Mouse (Mus musculus) adrenal gland, adult 18-20 months (tissue): ENCODE measurements at regions not wholly inside any gene's neighbourhood (a gene's known extent, or its start where the extent isn't known, plus 50 kb on each side); places are given as distances from the start of the nearest gene placed in this dataset.

Experiments
- DNase-seq, 2 experiments: peaks; one replicate each; pipeline ENCODE4 v3.0.0; 2021 to 2022; ENCODE audit warnings: low spot score in 2 of 2

- no peak for DNase-seq
Observed at GRCm38 (mm10) chr1:92286013-92286965, 90.8 kb upstream of the Hdac4 start.

DNA sequence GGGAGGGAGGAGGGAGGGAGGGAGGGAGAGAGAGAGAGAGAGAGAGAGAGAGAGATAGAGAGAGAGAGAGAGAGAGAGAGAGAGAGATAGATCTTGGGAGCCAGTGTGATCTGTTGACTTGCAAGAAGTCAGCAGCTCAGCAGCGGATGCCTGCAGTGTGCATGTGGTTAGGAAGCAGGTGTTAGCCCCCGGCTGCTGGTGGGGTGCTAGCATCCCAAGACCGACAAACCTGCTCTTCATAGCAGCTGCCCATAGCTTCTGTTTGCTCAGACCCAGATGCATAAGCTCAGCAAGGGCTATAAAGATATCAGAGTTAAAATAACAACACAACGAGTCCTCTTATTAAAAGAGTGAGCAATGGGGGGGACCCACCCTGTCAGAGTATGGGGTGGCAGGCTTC lies 88.7 kb upstream of the Hdac4 start:
- DNase-seq: no peak

DNA sequence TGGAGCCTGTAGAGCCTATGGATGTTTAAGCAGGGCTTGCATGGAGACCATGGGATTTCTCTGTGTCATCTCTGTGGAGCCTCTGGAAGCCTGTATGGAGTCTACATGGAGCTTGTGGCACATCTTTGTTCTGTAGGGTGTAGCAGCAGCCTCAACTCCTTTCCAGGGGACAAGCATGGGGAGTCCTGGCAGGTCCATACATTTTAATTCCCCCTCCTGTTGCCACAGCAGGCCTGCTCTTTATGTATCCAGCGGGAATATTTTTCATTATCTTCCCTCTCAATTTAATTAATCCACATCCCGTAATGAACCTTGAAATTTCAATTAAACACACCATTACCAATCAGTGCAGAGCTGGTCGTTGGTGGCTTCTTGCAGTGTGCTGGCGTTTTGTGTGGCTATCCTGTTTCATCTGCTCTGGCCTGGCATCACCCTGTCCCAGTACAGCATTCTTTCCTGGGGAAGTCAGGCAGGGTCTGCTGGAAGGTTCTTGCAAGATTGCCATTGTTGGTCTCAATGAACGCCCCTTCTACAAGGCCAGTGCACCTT lies 81.8 kb upstream of the Hdac4 start:
- DNase-seq: no peak

GRCm38 (mm10) chr1:92275388-92275787 lies 79.9 kb upstream of the Hdac4 start:
- DNase-seq: no peak

DNA sequence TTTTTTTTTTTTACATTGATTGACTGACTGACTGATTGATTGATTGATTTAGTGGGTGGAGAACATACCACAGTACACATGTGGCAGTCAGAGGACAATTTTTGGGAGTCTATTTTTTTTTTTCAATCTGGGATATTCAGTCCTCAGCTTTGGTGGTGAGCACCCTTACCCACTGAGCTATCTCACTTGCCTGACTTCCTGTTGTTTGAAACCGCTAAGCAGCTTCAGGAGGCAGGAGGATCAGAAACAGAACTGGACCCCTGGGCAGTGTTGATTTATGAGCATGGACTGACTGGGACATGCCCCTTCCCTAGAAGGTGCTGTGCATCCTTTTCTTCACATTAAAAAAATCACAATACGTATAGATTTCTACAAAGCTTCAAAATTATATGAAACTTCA lies 78.3 kb upstream of the Hdac4 start:
- DNase-seq: no peak

DNA sequence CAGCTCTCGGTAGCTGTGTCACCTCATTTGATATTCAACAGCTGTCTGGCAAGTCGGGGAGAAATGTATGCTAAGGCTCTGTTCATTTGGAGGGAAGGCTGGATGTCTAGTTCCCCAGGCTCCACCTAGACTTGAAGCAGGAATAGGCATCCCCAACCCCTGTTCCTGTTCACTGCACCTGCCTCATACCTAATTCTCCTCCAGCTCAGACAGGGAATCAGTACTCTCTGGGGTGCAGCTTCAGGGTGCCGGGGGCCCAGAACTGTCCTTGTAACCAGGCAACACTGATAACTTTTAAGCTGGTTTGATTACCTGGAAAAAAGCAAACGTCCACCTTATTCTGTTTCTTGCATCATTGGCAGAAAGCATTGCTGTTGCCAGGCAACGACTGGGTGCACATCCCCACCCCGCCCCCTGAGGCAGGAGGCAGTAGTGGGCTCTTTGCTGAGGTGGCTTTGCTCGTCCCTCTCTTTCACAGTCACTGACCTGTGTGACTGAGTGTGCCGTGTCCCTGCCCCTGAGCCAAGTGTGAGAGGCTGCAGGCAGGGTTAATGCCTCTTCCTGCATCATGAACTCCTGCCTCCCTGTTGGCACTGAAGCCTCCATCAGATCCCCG lies 76.3 kb upstream of the Hdac4 start:
- DNase-seq: no peak

DNA sequence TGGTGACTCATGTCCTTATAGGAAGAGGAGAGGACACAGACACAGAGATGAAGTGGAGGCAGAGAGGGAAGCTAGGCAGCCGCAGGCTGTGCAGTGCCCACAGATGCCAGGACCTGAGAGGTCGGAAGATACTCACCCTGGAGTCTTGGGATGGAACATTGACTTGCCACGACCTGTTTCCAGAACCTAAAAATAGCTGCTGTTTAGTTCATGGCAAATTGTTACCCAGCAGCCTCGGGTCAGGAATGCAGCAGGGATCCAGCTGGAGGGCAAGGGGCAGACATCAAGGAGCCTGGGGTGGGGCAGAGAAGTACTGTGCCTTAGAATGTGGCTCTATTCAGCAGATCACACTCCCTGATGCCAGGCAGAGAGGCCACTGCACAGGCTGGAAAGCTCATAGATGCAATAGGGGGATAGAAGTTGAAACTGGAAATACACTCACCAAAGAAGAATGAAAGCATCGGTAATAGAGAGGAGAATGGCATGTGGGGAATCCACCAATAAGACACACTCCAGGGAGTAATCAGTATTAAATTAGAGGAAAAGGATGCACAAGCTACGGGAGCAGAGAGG lies 75.1 kb upstream of the Hdac4 start:
- no peak for DNase-seq

DNA sequence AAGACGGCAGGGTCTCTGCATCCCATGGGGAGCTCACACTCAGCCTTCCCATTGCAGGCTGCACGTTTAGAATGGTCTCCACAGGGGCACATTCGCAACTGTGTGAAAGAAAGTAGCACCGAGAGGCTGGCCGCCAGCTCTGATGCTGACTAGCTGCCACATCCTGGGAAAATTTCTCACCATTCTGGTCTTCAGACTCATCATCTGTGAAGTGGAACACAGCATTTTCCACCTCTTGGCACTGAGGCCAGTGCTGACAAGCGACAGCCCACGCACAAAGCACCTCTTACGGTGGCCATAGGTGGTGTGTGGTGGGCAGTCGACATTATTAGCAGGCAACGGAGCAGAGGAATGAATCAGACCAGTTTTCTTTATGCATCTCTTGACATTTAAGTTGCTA lies 74.0 kb upstream of the Hdac4 start:
- no peak for DNase-seq

- no peak for DNase-seq
Observed at GRCm38 (mm10) chr1:92264941-92265340, 69.4 kb upstream of the Hdac4 start.

DNA sequence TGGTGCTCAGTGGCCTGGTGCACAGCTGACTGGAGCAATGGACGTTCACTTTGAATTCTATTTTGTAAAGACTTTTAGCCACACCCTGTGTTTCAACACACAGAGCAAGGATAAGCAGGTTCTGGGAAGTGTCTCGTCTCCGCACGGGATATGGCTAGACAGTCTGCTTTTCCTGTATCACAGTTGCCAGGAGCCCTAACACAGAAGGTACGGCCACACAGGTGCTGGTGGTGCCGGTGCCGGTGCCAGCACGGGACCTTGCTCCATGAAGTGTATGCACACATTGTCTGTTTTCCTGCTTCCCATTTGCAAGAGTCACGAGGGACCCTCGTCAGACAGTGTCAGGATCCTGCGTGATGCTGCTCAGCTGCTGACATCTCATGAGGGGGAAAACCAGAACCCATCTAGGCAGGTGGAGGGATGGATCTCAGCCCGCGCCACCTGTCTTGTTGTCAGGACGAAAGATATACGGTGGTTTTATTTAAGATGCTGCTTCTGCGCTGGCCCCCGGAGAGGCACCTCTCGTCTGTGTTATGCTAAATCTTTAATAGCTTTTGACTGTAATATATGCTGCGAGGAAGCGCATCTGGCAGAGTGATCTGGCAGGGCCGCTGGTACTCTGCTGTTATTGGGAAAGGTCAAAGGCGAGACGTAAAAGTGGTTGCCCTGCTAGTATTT lies 64.4 kb upstream of the Hdac4 start:
- DNase-seq: no peak

DNA sequence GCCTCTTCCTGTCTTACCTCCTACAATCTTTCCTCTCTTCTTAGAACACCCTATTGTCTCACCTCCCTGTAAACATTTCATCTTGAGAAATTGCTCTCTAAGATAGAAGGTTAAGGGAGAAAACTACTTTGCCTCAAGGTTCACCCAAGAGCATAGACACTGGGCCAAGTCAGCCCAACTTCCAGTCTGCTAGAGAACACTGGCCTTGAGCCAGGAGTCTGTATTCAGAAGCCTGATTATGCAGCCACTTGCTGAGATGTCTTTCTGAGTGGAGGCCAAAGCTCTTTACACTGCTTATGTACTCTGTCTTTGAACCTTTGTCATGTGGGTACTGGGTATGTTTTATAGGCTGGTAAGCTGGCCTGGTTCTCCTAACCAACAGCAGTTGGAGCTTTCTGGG lies 62.5 kb upstream of the Hdac4 start:
- no peak for DNase-seq

- DNase-seq: no peak
Observed at GRCm38 (mm10) chr1:92253086-92253485, 57.6 kb upstream of the Hdac4 start.

GRCm38 (mm10) chr1:92250594-92251463 lies 55.3 kb upstream of the Hdac4 start:
- DNase-seq: no peak
